Mouse (Mus musculus): ENCODE measurements at regions not wholly inside any gene's neighbourhood (a gene's known extent, or its start where the extent isn't known, plus 50 kb on each side); places are given as distances from the start of the nearest gene placed in this dataset.

- TF ChIP-seq CTCF (conservative IDR thresholded peaks at IDR 0.05 in 1 of 2, IDR thresholded peaks at IDR 0.05 in 1 of 2; ENCODE audit: low read depth in 2 of 2, low read length in 2 of 2) (peak; percentile 35 to 94; a peak in 3 of 4 replicates), POLR2A (IDR thresholded peaks at IDR 0.05; ENCODE audit: low read depth, low read length) (no peak), RAD21 (IDR thresholded peaks at IDR 0.05; ENCODE audit: low read depth, low read length) (peak; percentile 61), ELF1 (IDR thresholded peaks at IDR 0.05; ENCODE audit: low read depth, low read length) (no peak), MAX (IDR thresholded peaks at IDR 0.05; ENCODE audit: low read length) (no peak), ZKSCAN1 (IDR thresholded peaks at IDR 0.05; ENCODE audit: borderline replicate concordance, low read depth, low read length) (no peak), TCF12 (IDR thresholded peaks at IDR 0.05; ENCODE audit: low read depth, low read length) (no peak), EP300 (IDR thresholded peaks at IDR 0.05; ENCODE audit: low read length) (no peak), POLR2AphosphoS2 (IDR thresholded peaks at IDR 0.05; ENCODE audit: low read depth, low read length) (no peak), ZMIZ1 (IDR thresholded peaks at IDR 0.05; ENCODE audit: low read depth, low read length) (no peak), KAT2A (IDR thresholded peaks at IDR 0.05; ENCODE audit: insufficient replicate concordance, low read length) (no peak), ETS1 (conservative IDR thresholded peaks at IDR 0.05; ENCODE audit: low read depth, low read length) (no peak), ZNF384 (IDR thresholded peaks at IDR 0.05; ENCODE audit: low read depth, low read length) (no peak)
These were observed 421.8 kb downstream of the Matn1 start for GRCm38 (mm10) chr4:131366006-131366405.

Measured in CH12.LX (cell line).